Mouse (Mus musculus) forebrain, embryonic 13.5 days (tissue): ENCODE measurements around the gene Ifitm7. TPM values are rescaled to one million over a fixed set of nuclear protein-coding genes. Genes with fewer than 3 reads are reported as not detected.

ENCODE experiments used
- polyA plus RNA-seq: library from polyadenylated mRNA; unstranded; fragments of >200 nt; fragmentation: Nextera tagmentation; extraction: Ambion mirVana; gene quantifications from 2 replicates; pipeline ENCODE4 v1.2.1, GENCODE M21; 2015

Gene Ifitm7
- polyA plus RNA-seq, 1 experiment from 2014 or later, result 0.71 TPM

Other genes with a start within 250 kb of the Ifitm7 start
- gene Rrn3, start 206.2 kb downstream of the Ifitm7 start, polyA plus RNA-seq, result 109 and 116 TPM in 2 replicates
- gene Ntan1, start 168.0 kb downstream of the Ifitm7 start, polyA plus RNA-seq, result 214 and 225 TPM in 2 replicates
- gene Pdxdc1, start 83.8 kb downstream of the Ifitm7 start, polyA plus RNA-seq, result 56.7 and 62.4 TPM in 2 replicates
- 5.4 and 7.0 TPM in 2 replicates for gene Mpv17l, start 83.7 kb downstream of the Ifitm7 start, polyA plus RNA-seq
- gene 2900011O08Rik, start 284 bp downstream of the Ifitm7 start, polyA plus RNA-seq, result 70.1 and 83.2 TPM in 2 replicates
- 118 and 127 TPM in 2 replicates for gene Nde1, start 176.4 kb upstream of the Ifitm7 start, polyA plus RNA-seq
- gene Marf1, start 176.5 kb upstream of the Ifitm7 start, polyA plus RNA-seq, result 17.1 and 20.2 TPM in 2 replicates